Mouse (Mus musculus) spleen, adult 2 months (tissue): ENCODE measurements at regions not wholly inside any gene's neighbourhood (a gene's known extent, or its start where the extent isn't known, plus 50 kb on each side); places are given as distances from the start of the nearest gene placed in this dataset.

ENCODE experiments used
- CTCF ChIP-seq: fragments of 200-500 bp; IDR thresholded peaks from 2 replicates; pipeline ENCODE4 v1.5.1; 2011; ENCODE audit warnings: mild to moderate bottlenecking, inconsistent platforms; ENCODE audit not compliant: insufficient read depth, insufficient read length, insufficient replicate concordance; ENCODE audit errors: extremely low read depth
- POLR2A ChIP-seq: fragments of 200-500 bp; IDR thresholded peaks from 2 replicates; pipeline ENCODE4 v1.6.1; 2011; ENCODE audit warnings: low read depth, low read length, inconsistent platforms

DNA sequence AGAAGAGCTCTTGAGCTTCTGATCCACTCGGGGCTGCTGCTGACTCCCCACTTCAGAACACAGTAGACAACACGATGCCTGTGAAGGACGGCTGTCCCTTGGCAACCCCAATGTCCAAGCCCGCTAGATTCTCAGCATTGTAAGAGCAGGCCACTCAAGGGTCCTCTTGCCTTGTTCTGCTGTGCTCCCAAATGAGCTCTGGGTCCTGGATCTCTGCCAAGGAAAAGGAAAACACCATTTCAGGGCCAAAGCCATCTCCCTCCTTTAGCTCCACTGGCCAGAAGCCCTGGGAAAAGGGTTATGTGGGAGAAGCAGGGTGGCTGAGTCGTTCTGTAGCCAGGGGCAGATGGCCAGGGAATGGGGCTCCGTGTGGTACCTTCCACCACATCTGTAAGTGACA is 241.3 kb upstream of the Prok2 start:
- TF ChIP-seq CTCF = no peak
- no peak for TF ChIP-seq POLR2A
